Mouse (Mus musculus) forelimb bud, embryonic 11.5 days (tissue): ENCODE results near the gene Rgs8.

Experiments
- DNase-seq: peaks from one replicate; pipeline ENCODE4 v3.0.0-alpha.2; 2012; ENCODE audit warnings: low read depth, low spot score

The Rgs8 gene

DNA sequence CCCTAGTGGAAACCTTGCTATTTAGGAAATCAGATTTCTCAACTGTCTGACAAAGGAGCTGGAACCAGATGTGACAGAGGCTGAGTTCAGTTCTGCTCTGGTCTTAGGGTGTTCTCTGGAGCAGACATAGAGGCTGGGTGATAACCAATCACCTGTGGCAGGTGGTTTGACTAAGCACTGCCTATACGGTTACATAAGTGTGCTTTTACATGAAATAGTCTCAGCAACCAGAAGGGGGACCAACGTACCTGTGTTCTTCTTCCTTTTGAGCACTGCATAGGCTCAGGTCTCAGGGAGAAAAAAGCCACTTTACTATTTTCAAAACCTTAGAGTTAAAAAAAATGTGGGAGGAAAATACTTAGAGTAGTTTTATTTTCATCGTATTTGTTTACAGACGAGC lies 22.8 kb downstream of the Rgs8 start:
- DNase-seq = no peak

DNA sequence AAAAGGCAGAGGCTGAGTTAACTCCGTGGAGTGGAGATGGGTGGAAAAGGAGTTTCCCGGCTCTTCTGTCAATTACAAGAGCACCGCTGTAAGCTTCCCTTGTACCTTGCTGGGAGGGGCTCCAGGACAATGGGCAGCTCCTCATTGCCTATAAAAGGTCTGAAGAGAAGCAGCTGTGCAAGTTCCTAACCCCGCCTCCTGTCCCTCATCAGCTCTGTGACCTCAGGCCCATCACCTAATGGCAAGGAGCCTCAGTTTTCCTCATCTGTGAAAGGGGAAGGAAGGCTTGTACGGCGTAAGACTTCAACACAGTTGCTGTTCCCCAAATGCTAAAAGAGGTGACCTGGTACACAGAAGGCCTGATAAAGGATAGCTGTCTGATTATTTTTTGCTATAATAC lies 24.8 kb downstream of the Rgs8 start:
- no peak for DNase-seq

DNA sequence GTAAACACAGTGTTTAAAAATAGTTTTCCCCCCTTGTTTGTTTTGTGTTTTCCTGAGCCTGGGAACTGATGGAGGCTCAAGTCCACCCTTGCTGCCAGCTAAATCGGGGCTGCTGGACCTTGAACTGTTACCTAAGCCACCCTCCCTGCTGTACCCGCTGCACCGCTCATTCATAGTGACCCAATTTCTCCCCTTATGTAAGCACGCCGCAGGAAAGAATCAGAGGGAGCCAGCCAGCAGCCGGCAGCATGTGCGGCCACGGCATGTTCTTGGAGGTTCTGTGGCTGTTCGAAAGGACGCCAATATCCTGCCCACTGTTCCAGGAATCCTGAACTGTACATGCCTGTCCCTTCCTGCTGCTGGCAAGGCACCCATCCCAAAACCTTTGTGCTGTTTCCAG lies 26.3 kb downstream of the Rgs8 start:
- DNase-seq = no peak

DNA sequence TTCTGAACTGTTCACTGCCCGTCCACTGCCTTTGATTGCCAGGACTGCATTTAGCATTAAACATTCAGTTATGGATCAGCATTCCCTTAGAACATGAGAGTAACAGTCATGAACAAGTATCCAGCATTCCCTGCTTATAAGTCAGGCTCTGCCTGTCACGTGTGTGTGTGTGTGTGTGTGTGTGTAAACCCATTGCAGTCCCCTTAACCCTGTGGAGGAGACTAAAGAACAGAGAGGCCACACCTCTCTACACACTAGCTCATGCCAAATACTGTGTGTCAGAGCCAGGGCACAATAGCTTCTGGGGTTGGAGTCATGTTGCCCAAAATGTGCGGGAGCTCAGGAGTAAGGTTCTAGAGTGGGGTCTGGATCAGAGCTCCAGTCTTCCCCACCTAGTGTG lies 26.8 kb downstream of the Rgs8 start:
- DNase-seq = no peak

DNA sequence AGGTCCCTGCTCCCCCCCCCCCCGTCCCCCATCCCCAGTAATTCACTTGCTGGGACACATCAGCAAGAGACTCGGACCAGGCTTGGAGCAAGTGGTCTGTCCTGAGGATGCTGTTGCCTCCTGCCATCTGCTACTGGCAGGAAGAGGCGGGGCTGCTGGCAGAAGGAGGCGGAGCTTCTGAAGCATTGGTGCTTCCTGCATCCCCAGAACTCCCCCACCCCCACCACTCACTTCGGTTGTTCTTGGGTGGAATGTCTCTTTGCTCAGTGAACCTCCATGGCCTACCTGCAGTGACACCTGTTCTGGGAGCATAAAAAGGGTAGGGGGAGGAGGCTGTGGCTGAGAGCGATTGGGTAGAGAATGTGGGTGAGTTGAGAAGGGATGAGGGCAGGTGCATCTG lies 27.5 kb downstream of the Rgs8 start:
- no peak for DNase-seq

DNA sequence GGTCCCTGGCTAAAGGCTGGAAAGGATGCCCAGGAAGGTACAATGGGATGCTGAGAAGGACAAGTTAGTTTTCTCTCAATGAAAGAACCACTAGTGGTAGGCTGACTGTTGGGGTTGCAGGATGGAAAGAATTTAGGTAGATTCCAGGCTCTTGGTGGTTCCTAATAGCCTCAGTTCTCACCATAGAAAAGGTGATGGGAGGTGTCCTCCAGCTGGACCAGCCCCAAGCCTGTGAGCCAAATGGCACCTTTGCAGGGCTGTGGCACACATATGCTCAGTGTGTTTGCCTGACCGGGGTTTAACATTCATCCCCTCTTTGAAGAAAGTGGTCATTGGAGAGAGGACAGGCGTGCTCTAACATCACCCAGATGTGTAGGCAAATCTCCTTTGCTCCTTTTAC lies 28.2 kb downstream of the Rgs8 start:
- no peak for DNase-seq

DNA sequence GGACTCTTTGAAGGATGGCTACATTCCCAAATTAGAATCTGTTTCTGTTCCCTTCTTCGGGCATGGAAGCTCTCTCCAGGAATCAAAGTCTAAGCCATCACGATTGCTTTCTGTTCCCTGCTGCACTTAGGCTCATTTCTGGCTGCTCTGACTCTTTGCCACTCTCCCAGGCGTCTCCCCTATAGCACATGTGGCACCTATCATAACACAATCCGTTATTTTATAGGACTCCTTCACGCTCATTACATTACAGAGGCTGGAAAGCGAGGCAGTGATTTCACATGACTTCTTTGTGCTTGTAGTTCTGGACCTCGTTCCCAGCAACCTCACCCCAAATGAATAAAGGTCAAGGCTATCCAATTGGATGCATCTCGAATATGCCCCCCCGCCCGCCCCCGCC lies 30.4 kb downstream of the Rgs8 start:
- DNase-seq = no peak

DNA sequence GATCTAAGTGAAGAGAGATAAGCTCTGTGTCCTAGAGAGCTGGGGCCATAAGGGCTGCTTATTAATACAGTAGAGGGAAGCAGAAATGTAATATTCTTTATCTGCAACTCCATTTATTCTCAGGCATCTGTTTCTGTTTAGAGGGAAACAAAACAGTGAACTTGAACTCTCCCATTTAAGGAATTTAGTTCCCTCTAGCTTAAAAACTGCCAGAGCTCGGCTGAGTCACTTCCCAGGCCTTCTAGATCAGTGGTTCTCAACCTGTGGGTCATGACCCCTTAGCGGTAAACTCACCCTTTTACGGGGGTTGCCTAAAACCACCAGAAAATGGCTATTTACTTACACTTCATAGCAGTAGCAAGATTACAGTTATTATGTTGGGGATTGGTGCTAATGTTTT lies 32.8 kb downstream of the Rgs8 start:
- DNase-seq = no peak

DNA sequence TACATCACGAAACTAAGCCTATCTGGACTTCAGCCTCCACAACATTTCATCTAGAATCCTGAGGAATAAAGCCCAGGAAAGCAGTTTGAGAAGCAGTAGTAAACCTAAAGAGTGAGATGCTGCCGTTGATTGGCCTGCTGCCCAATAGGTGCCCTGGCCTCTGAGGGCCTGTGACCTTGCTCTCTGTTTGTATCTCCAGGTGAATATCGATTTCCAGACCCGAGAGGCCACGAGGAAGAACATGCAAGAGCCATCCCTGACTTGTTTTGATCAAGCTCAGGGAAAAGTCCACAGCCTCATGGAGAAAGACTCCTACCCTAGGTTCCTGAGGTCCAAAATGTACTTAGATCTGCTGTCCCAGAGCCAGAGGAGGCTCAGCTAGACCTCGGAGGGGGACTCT lies 39.7 kb downstream of the Rgs8 start:
- DNase-seq = no peak

DNA sequence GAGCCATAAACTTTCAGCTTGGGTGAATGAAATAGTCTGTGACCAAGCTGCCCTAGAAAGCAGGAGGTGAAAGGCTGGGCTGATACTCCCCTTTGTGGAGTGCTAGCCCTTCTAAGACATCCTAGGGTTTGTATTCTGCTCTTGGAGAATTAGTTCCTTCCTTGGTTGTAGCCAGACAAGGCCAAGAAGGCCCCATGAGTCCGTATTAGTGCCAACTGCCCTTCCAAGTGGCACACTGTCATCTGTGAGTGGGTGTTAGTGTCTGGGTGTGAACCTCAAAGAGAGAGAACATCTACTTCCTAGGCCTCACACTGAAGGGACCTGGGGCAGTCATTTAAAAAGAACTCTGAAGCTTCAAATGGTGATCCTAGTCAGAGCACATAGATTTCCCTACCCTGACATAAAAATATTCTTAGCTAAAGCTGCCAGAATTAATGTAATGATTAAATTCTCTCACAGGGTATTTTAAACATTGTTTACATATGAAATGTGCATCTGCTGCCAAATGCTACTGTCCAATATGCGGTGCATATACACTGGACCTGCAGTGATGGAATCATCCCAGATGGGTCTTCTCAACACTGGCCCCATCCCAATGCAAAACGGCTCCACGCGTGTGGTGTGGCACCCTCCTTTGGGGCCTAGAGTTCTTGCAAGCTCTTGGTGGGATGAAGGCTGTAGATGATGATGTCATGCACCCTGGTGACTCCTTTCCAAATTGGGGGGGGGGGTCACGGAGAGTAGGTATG lies 41.7 kb downstream of the Rgs8 start:
- DNase-seq = no peak

DNA sequence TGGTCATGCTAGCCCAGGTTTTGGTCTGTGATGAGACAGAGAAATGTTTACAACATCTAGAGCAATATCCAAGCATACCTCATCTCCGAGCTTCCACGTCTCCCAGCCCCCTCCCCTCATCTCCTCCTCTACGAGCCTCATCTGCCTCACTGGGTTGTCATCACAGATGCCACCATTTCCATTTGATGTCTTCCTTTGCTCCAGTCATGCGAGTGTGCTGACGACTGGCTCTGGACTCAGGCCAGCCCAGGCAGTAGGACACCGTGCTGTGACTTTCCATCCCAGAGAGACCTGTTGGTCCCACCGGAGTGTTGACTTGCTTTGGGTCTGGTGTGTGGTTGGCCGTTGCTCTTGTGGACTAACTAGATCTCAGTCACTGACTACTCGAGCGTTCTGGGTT lies 42.6 kb downstream of the Rgs8 start:
- DNase-seq = no peak

DNA sequence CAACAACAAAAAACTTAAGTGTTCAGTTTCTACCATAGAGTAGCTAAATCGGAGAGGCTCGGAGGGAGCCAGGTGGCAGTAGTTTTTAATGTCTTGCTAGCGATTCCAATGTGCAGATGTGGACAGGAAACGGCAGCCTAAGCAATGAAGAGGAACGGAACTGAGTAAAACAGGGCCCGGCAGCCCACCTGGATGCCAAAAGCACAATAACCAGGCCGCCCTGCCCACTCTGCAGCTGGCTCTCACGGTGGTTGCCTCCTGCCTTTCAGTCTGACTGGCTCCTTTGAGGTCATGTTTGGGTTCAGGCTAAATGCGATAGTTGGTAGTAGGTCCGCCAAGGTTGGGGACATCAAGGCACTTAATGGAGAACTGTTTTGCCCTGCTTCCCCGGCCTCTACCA lies 43.3 kb downstream of the Rgs8 start:
- DNase-seq = no peak

DNA sequence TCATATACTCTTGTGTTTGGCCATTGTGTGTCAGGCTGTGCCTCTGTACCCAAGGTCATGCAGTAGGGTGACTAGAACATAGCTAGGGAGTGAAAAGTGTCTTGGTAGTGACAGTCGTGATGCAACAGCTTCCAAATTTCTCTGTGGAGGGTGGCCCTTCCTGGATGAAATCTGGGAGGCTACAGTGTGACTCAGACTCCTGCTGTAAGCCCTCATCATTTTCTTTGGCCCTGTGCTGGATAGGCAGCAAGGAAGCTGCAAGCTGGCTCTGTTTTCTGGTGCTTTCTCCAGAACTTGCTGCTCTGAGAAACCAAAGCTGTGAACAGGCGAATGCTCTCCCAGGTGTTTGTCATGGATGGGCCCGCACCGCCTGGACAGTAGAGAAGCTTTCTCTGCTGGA lies 43.7 kb downstream of the Rgs8 start:
- DNase-seq = no peak

DNA sequence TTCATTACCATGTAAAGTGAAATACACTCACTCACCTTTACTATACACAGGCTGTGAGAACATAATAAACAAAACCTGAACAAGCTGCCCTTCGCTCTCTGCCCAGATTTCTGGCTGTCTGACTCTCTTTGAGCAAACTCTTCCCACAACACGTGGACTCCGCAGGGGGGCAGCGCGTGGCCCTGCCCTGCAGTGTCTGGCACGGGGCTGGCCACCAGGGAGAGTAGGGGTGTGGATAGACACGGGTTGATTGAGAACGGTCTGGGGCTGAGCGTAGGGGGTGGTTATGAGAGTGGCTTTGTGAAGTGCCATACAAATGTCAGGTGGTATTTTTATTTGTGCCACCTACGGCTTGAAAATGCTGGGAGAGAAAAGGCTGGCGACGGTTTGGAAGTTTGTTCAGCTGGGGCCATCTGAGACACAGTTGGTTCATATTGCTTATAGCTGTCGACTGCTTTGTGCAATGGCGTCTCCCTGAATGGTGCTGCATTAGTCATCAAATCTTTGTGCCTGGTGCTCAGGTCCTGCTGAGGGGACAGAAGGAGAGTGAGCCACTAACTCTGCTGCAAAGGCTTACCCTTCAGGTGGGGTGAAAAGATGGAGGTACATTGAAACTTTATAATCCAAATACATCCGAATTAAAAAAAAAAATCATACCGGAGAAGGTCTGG lies 44.9 kb downstream of the Rgs8 start:
- no peak for DNase-seq

DNA sequence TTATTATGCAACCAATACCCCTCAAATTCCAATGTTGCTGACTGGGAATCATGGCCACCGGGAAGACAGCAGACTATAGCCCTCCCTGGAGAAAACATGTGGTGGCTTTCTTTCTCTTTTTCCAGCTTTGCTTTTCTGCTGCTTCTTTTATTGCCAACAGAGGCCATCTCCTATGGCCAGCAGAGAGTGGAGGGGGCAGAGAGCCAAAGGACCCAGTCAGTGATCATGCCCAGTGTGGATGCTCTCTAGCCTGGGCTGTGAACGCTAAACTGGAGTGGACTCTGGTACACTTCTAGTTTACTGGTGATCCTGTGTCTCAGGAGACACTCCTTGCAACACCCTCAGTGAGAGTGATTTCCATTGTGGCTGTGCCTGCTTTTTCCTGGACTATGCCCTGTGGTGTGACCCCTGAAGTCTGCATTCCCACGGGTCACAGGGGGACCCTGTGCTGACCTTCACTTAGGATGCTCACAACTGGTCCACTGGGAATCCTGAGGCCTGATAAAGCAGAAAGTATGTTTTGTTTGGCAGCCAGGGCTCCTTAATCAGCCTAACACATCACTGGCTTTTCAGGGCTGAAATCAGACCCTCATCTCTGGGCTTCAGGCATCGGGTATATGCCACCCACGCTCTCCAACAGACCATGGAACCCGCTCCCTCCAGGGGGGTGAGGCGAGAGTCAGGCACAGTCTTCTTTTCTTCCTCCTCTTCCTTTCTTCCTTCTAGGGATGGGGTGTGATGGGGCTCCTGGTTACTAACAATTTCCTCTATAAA lies 45.7 kb downstream of the Rgs8 start:
- DNase-seq = no peak

DNA sequence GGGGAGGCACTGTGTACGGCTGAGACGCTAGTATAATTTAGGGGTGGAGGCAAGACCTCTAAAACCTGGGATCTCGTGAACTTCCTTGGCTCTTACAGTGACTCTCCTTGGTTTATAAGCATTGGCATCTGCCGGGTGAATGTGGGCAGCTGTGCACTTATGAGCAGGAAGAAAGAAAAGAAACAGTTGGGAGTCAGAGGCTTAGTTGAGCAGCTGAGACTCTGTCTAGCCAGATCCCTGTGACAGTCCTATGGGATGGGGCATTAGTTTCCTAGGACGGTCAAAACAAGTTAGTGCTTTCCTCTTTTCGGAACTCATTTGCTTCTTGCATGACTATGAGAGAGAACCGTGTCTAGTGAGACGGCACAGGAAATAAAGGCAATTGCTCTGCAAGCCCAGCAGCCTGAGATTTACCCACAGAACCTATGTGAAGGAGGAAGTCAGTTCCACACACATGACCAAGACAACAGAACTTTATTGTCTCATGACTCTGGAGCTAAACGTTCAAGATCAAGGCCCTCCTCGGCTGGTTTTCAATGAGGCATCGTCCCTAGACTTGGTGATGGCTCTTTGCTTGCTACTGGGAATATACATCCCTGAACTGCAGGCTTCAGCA lies 47.7 kb downstream of the Rgs8 start:
- no peak for DNase-seq

DNA sequence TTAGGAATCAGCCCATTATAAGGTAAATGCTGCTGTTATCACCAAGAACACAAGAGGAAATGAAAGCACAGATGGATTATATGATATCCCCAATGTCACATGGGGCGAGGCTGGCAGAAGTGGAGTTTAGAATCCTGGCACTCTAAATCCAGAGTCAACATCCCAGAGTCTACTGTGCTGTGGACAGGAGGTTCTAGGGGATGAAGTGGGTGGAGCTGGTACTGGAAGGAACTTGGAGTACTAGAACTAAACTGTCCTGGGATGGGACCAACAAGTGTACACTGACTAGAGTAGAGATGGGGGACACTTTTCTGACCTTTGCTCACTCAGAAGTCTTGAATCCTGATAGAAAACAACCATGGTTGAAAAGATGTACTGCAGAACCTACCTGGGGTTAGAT lies 48.6 kb downstream of the Rgs8 start:
- no peak for DNase-seq

DNA sequence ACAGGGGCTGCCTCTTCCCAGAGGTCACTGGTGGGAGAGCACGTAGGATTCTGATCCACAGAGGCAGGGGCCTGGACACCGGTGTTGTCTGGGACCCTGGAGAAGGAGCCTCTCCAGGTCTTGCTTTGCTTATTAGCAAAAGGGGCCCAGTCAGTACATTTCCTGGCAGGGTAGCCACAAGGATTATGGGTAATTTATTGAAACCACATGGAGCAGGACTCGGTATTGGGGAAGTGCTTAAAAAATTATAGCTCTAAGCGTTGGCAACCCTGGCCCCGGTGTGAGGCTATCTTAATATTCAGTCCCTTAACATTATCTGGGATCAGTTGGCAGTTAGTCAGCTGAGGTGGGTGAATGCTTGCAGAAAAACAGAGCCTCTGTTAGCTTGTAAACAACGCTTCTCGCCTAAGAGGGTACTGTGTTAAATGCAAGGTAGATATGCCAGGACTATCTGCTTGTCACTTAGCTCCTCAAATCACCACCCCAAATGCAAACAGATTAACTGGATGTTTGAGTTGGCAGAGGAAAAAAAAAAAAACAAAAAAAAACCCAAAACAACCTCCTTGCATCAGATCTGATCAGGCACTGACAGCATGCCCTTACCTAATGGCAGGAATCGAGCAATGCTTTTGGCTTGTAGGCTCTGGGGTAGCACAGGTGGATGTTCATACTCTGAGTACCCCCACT lies 49.5 kb downstream of the Rgs8 start:
- DNase-seq = no peak

DNA sequence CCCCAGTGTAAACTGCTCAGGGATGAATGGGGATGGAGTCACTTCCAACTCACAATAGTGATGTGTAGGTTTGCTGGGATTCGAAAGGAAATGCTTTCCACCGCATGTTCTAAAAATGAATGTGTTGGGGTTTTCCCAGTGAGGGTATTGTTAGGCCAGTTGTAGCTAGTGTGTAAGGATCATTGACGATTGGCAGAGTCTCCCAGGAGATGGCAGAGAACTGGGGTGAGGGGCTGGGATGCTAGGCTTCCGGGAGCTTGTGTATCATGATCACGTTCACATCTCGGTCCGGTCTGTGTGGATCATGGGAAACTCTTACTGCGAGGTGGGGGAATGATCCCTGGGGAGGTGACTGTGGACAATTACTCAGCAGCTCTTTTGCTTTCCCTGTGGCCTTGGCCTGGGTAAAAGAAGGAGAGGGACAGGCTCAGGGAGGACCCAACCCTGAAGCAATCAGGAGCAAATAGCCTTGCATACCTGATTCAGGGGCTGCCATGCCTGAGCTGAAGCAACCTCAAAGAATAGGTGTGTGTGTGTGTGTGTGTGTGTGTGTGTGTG lies 50.1 kb downstream of the Rgs8 start:
- DNase-seq = no peak

DNA sequence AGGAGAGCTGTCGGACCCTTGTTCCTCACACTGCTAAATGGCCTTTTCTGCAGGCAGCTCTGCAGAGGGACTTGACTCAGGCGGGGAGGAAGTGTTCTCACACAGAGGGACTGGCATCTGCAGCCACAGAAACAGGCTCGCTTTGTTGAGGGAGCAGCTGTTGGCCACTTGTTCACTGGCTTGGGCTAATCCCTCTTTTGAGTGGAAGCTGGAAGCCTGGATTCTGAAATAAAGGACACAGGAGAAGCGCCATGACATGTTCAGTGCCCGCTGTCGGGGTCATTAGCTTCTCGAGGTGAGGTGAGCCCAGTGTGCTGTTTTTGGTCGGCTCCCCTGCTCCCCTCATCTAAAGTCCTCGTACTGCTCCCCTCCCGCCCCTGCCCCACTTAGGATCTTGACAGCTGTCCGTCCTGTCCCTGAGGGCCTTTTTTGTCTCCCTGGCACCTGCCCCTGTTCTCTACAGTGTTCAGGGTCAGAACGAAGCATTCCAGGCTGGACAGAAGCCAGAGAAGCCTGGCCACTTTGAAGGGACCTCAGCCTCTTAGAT lies 50.7 kb downstream of the Rgs8 start:
- peak; percentile 56 for DNase-seq

DNA sequence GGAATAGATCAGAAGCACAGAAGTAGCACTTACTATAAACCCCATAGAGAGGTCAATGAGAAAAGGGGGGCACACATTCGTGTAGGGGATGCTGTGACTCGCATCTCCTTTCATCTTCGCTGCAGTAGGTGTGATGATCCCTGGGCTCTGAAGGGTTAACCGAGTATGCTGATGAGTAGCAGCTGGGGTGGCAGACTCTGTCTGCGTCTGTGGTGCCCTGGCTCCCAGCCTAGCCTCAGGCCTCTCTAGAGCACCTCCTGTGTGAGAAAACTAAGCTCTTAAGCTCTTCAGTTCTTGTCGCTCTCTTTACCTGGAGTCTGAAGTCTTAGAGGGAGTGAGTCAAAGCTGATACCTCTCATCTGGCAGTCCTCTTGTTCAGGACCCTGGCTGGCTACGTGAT lies 51.3 kb downstream of the Rgs8 start:
- no peak for DNase-seq
